Mouse (Mus musculus) thymus, adult 18-20 months (tissue): Measurements from ENCODE around the gene Apol9b.

Experiments used
- DNase-seq, 2 experiments: peaks; one replicate each; pipeline ENCODE4 v3.0.0; 2022; ENCODE audit warnings: mixed read lengths in 2 of 2

Gene Apol9b

GRCm38 (mm10) chr15:77748414-77748813 is 19.6 kb downstream of the Apol9b start:
- no peak for DNase-seq

GRCm38 (mm10) chr15:77749717-77750116 is 20.9 kb downstream of the Apol9b start:
- DNase-seq: no peak

GRCm38 (mm10) chr15:77750461-77750860 is 21.6 kb downstream of the Apol9b start:
- DNase-seq: no peak

GRCm38 (mm10) chr15:77752443-77752842 is 23.6 kb downstream of the Apol9b start:
- no peak for DNase-seq

- DNase-seq: no peak
Observed at GRCm38 (mm10) chr15:77755132-77755531, 26.3 kb downstream of the Apol9b start.

- no peak for DNase-seq
Observed at GRCm38 (mm10) chr15:77756081-77756480, 27.2 kb downstream of the Apol9b start.

- DNase-seq: no peak
Observed at GRCm38 (mm10) chr15:77756848-77757247, 28.0 kb downstream of the Apol9b start, which contains the start of gene Apol8. Gene Apol8, minus strand, starts transcription at chr15:77757003.

- DNase-seq: no peak
Observed at GRCm38 (mm10) chr15:77757586-77758226, 28.9 kb downstream of the Apol9b start.

GRCm38 (mm10) chr15:77760037-77760436 is 31.2 kb downstream of the Apol9b start:
- DNase-seq: no peak

GRCm38 (mm10) chr15:77761083-77761482 is 32.2 kb downstream of the Apol9b start:
- DNase-seq: no peak

GRCm38 (mm10) chr15:77761561-77762380 is 32.9 kb downstream of the Apol9b start:
- DNase-seq: peak in 1 of 2 experiments; percentile 45

GRCm38 (mm10) chr15:77763050-77763449 is 34.2 kb downstream of the Apol9b start:
- DNase-seq: no peak

GRCm38 (mm10) chr15:77763702-77764101 is 34.9 kb downstream of the Apol9b start:
- DNase-seq: no peak

- DNase-seq: no peak
Observed at GRCm38 (mm10) chr15:77764391-77765006, 35.7 kb downstream of the Apol9b start.

- DNase-seq: no peak
Observed at GRCm38 (mm10) chr15:77765484-77766093, 36.8 kb downstream of the Apol9b start.

- no peak for DNase-seq
Observed at GRCm38 (mm10) chr15:77766981-77767380, 38.1 kb downstream of the Apol9b start.

GRCm38 (mm10) chr15:77770341-77770740 is 41.5 kb downstream of the Apol9b start:
- DNase-seq: no peak

GRCm38 (mm10) chr15:77770942-77771341 is 42.1 kb downstream of the Apol9b start:
- DNase-seq: no peak

GRCm38 (mm10) chr15:77773099-77773915 is 44.5 kb downstream of the Apol9b start:
- DNase-seq: no peak

- no peak for DNase-seq
Observed at GRCm38 (mm10) chr15:77774303-77774702, 45.5 kb downstream of the Apol9b start.

- DNase-seq: peak; percentile 58 to 66
Observed at GRCm38 (mm10) chr15:77775186-77775963, 46.5 kb downstream of the Apol9b start.
